Mouse (Mus musculus) heart, embryonic 13.5 days (tissue): ENCODE data around the gene Insr. TPM values are rescaled to one million over a fixed set of nuclear protein-coding genes. Genes with fewer than 3 reads are reported as not detected.
A peak's percentile ranks its signal among the peaks of the same experiment; 100 is the strongest.

Source experiments
- ATAC-seq: fragments of 200-750 bp; cut with Nextera tagmentation; 2 replicates; pipeline ENCODE4 v1.8.0; 2017; ENCODE audit warnings: moderate TSS enrichment; ENCODE audit not compliant: insufficient number of reproducible peaks, low FRiP score, low TSS enrichment; ENCODE audit errors: extremely low read depth
- H3K27ac ChIP-seq: fragments of 300-500 bp; sonication (generic); replicated peaks from 2 replicates; pipeline ENCODE4 v1.5.1; 2015; ENCODE audit warnings: moderate library complexity, mild to moderate bottlenecking, inconsistent platforms
- H3K27me3 ChIP-seq: fragments of 300-500 bp; sonication (generic); replicated peaks from 2 replicates; pipeline ENCODE4 v1.6.1; 2015; ENCODE audit warnings: mild to moderate bottlenecking, inconsistent platforms
- H3K36me3 ChIP-seq: fragments of 300-500 bp; sonication (generic); 2 replicates; pipeline ENCODE4 v1.6.1; 2015; ENCODE audit warnings: mild to moderate bottlenecking, inconsistent platforms
- H3K4me1 ChIP-seq: fragments of 300-500 bp; sonication (generic); 2 replicates; pipeline ENCODE4 v1.6.1; 2015; ENCODE audit warnings: inconsistent platforms
- H3K4me2 ChIP-seq: fragments of 300-500 bp; sonication (generic); 2 replicates; pipeline ENCODE4 v1.6.1; 2015; ENCODE audit warnings: inconsistent platforms, mild to moderate bottlenecking, moderate library complexity
- H3K4me3 ChIP-seq: fragments of 300-500 bp; sonication (generic); 2 replicates; pipeline ENCODE4 v1.5.1; 2015; ENCODE audit warnings: moderate library complexity, mild to moderate bottlenecking, inconsistent platforms
- H3K9ac ChIP-seq: fragments of 300-500 bp; sonication (generic); 2 replicates; pipeline ENCODE4 v1.6.1; 2015; ENCODE audit warnings: inconsistent platforms, mild to moderate bottlenecking, moderate library complexity
- H3K9me3 ChIP-seq: fragments of 300-500 bp; sonication (generic); 2 replicates; pipeline ENCODE4 v1.6.1; 2016; ENCODE audit warnings: inconsistent platforms
- WGBS: fragments of 180-500 bp; shearing (Covaris S2); methylation state at CpG from one replicate; pipeline ENCODE4 v1.1.7; 2015; ENCODE audit warnings: mixed read lengths; 5-methylcytosine and 5-hydroxymethylcytosine counted together
- polyA plus RNA-seq: library from polyadenylated mRNA; unstranded; fragments of >200 nt; fragmentation: Nextera tagmentation; extraction: Ambion mirVana; gene quantifications from 2 replicates; pipeline ENCODE4 v1.2.1, GENCODE M21; 2015

The Insr gene
- polyA plus RNA-seq, 1 experiment from 2014 or later = 47.7 TPM

- no peaks in the 10 kb centered on the region for H3K36me3 ChIP-seq
- no peaks in the 10 kb centered on the region for H3K27me3 ChIP-seq
- H3K4me1 ChIP-seq = peaks cover 72% of the 10 kb centered on the region
- ATAC-seq = no peak
- H3K27ac ChIP-seq = no peak overlapping the region
- no peak overlapping the region for H3K4me2 ChIP-seq
- H3K9ac ChIP-seq = no peak overlapping the region
- H3K9me3 ChIP-seq = no peaks in the 10 kb centered on the region
- WGBS = 87% methylated on average over 2 of the region's 2 CpGs
- no peak overlapping the region for H3K4me3 ChIP-seq
These were observed 46.8 kb downstream of the Insr start for GRCm38 (mm10) chr8:3232601-3233000.

- no peaks in the 10 kb centered on the region for H3K27me3 ChIP-seq
- H3K4me3 ChIP-seq = no peak overlapping the region
- H3K27ac ChIP-seq = peak overlapping the region; percentile 82
- no peak overlapping the region for H3K9ac ChIP-seq
- no peak for ATAC-seq
- H3K36me3 ChIP-seq = no peaks in the 10 kb centered on the region
- no peaks in the 10 kb centered on the region for H3K9me3 ChIP-seq
- peak overlapping the region; percentile 49 for H3K4me2 ChIP-seq
- 30% methylated on average over 10 of the region's 10 CpGs for WGBS
- H3K4me1 ChIP-seq = peaks cover 61% of the 10 kb centered on the region
These were observed 49.0 kb downstream of the Insr start for GRCm38 (mm10) chr8:3230118-3231060.

DNA sequence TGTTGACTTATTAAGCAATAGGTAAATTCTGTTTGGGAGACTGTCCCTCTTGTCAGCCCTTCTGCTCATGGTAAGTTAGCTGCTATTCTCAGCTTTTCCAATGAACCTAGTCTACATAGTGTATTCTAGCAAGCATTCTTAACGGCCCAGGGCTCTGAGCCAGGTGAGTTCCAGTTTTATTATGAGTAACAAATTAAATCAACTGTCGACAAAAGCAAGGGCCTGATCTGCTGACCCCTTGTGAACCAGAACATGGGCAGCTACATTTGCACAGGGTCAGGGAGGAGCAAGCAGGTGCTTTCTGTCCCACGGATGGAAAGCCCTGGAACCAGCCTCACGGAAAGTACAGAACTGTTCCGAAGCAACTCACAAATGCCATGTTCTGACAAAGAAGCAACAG lies 52.0 kb downstream of the Insr start:
- Histone ChIP-seq H3K27me3 (no peaks in the 10 kb centered on the region), H3K36me3 (no peaks in the 10 kb centered on the region), H3K27ac (0 out of 2 replicates have a peak overlapping the region, but pooled peaks have one; percentile 20), H3K4me3 (no peak overlapping the region), H3K9me3 (no peaks in the 10 kb centered on the region), H3K9ac (no peak overlapping the region), H3K4me1 (peaks cover 74% of the 10 kb centered on the region), H3K4me2 (no peak overlapping the region)
- no peak for ATAC-seq
- 76% methylated on average over 5 of the region's 5 CpGs for WGBS

GRCm38 (mm10) chr8:3225731-3226130 lies 53.7 kb downstream of the Insr start:
- H3K36me3 ChIP-seq = no peaks in the 10 kb centered on the region
- 70% methylated on average over 1 of the region's 1 CpGs for WGBS
- no peak for ATAC-seq
- no peak overlapping the region for H3K4me2 ChIP-seq
- H3K9ac ChIP-seq = no peak overlapping the region
- no peak overlapping the region for H3K27ac ChIP-seq
- H3K9me3 ChIP-seq = no peaks in the 10 kb centered on the region
- no peak overlapping the region for H3K4me3 ChIP-seq
- H3K27me3 ChIP-seq = no peaks in the 10 kb centered on the region
- peaks cover 68% of the 10 kb centered on the region for H3K4me1 ChIP-seq

DNA sequence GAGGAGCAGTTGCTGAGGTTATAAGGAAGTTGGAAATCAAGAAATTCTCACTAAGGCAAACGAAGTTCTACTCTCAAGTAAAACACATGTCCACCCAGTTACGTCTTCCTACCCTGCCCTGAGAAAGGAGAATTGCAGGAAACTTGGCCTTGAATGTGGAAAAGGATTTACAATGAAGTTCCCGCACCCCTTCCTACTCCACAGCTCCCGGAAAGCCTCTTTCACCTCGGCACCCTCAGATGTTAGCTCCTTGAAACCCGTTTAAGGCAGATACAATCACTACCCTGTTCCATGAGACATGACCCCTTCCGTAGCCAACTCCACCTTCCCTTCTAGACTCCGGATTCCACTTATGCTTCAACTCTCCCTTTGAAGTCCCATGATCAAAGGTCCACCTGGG lies 54.2 kb downstream of the Insr start:
- H3K4me3 ChIP-seq = no peak overlapping the region
- no peak overlapping the region; the same call in 1 of the 2 replicates for H3K27ac ChIP-seq
- no peak for ATAC-seq
- H3K4me2 ChIP-seq = no peak overlapping the region
- H3K9me3 ChIP-seq = no peaks in the 10 kb centered on the region
- H3K9ac ChIP-seq = no peak overlapping the region
- H3K27me3 ChIP-seq = no peaks in the 10 kb centered on the region
- peaks cover 66% of the 10 kb centered on the region for H3K4me1 ChIP-seq
- WGBS = 75% methylated on average over 8 of the region's 8 CpGs
- H3K36me3 ChIP-seq = no peaks in the 10 kb centered on the region

- ATAC-seq = no peak
- H3K27ac ChIP-seq = 0 out of 2 replicates have a peak overlapping the region, but pooled peaks have one; percentile 8
These were observed 56.8 kb downstream of the Insr start for GRCm38 (mm10) chr8:3222636-3222965.

GRCm38 (mm10) chr8:3221960-3222635 lies 57.3 kb downstream of the Insr start:
- Histone ChIP-seq H3K27me3 (no peaks in the 10 kb centered on the region), H3K9ac (peak overlapping the region; percentile 80), H3K36me3 (no peaks in the 10 kb centered on the region), H3K27ac (peak overlapping the region; percentile 89), H3K4me2 (peak overlapping the region; percentile 76), H3K4me3 (peak overlapping the region; percentile 57), H3K4me1 (peaks cover 50% of the 10 kb centered on the region), H3K9me3 (no peaks in the 10 kb centered on the region)
- ATAC-seq = no peak
- WGBS = 57% methylated on average over 6 of the region's 6 CpGs

More at GRCm38 (mm10) chr8:3222636-3222965, 56.8 kb downstream of the Insr start:
- H3K9me3 ChIP-seq = no peaks in the 10 kb centered on the region
- H3K27me3 ChIP-seq = no peaks in the 10 kb centered on the region
- peaks cover 54% of the 10 kb centered on the region for H3K4me1 ChIP-seq
- no peak overlapping the region for H3K9ac ChIP-seq
- no peak overlapping the region for H3K4me3 ChIP-seq
- H3K4me2 ChIP-seq = no peak overlapping the region
- no peaks in the 10 kb centered on the region for H3K36me3 ChIP-seq

- Histone ChIP-seq H3K9ac (peak overlapping the region; percentile 80), H3K27ac (peak overlapping the region; percentile 89), H3K36me3 (no peaks in the 10 kb centered on the region), H3K4me1 (peaks cover 58% of the 10 kb centered on the region), H3K9me3 (no peaks in the 10 kb centered on the region), H3K27me3 (no peaks in the 10 kb centered on the region), H3K4me2 (peak overlapping the region; percentile 76), H3K4me3 (peak overlapping the region; percentile 57)
- ATAC-seq = peak; percentile 94
- WGBS = 1% methylated on average over 43 of the region's 43 CpGs
These were observed 58.1 kb downstream of the Insr start for GRCm38 (mm10) chr8:3221047-3221959.

- Histone ChIP-seq H3K4me3 (peak overlapping the region; percentile 57), H3K4me2 (peak overlapping the region; percentile 76), H3K36me3 (no peaks in the 10 kb centered on the region), H3K27me3 (no peaks in the 10 kb centered on the region), H3K4me1 (peaks cover 61% of the 10 kb centered on the region), H3K9ac (peak overlapping the region; percentile 75), H3K27ac (peak overlapping the region; percentile 89), H3K9me3 (no peaks in the 10 kb centered on the region)
- WGBS = 4% methylated on average over 9 of the region's 9 CpGs
- peak; percentile 16 for ATAC-seq
These were observed 58.9 kb downstream of the Insr start for GRCm38 (mm10) chr8:3220502-3220901.

- H3K4me1 ChIP-seq = peaks cover 62% of the 10 kb centered on the region
- no peaks in the 10 kb centered on the region for H3K9me3 ChIP-seq
- WGBS = 83% methylated on average over 12 of the region's 12 CpGs
- peak overlapping the region; percentile 76 for H3K4me2 ChIP-seq
- no peak for ATAC-seq
- no peaks in the 10 kb centered on the region for H3K36me3 ChIP-seq
- H3K27me3 ChIP-seq = no peaks in the 10 kb centered on the region
- no peak overlapping the region; the same call in 1 of the 2 replicates for H3K4me3 ChIP-seq
- H3K27ac ChIP-seq = peak overlapping the region; percentile 89
- H3K9ac ChIP-seq = peak overlapping the region; percentile 75; the same call in 1 of the 2 replicates
These were observed 59.5 kb downstream of the Insr start for GRCm38 (mm10) chr8:3219921-3220411.
